Mouse (Mus musculus) B cell, adult 2 months (primary cell): ENCODE measurements around the gene Gatb.
"Not testable (repeated sequence)": the region's sequence is repeated elsewhere in the genome, so short reads cannot be mapped to it uniquely, and the experiment has no call there.

Source experiments
- DNase-seq, 2 experiments: peaks; one replicate each; pipeline ENCODE4 v3.0.0; 2022

Gene Gatb

GRCm38 (mm10) chr3:85573864-85574830 is at the start of gene Gatb:
TSS of gene Gatb (plus strand) at chr3:85574119.
- DNase-seq, result peak; percentile 94 to 97

- no peak for DNase-seq
Measured at GRCm38 (mm10) chr3:85530601-85531161, 43.2 kb upstream of the Gatb start.

GRCm38 (mm10) chr3:85532376-85532775 is 41.5 kb upstream of the Gatb start:
- no peak for DNase-seq

GRCm38 (mm10) chr3:85535042-85535441 is 38.9 kb upstream of the Gatb start:
- DNase-seq, result no peak

- DNase-seq, result no peak
Measured at GRCm38 (mm10) chr3:85535621-85536520, 38.0 kb upstream of the Gatb start.

GRCm38 (mm10) chr3:85542765-85543164 is 31.2 kb upstream of the Gatb start:
- DNase-seq, result no peak

- peak; percentile 2 to 9 for DNase-seq
Measured at GRCm38 (mm10) chr3:85543652-85544051, 30.3 kb upstream of the Gatb start.

- no peak for DNase-seq
Measured at GRCm38 (mm10) chr3:85550312-85550711, 23.6 kb upstream of the Gatb start.

GRCm38 (mm10) chr3:85551352-85551751 is 22.6 kb upstream of the Gatb start:
- no peak for DNase-seq

GRCm38 (mm10) chr3:85553731-85554277 is 20.1 kb upstream of the Gatb start:
- DNase-seq, result no peak

GRCm38 (mm10) chr3:85564603-85565002 is 9.3 kb upstream of the Gatb start:
- DNase-seq, result no peak

- DNase-seq, result peak; percentile 19 to 44
Measured at GRCm38 (mm10) chr3:85571276-85571675, 2.6 kb upstream of the Gatb start.

GRCm38 (mm10) chr3:85572502-85572901 is 1.4 kb upstream of the Gatb start:
- DNase-seq, result not testable (repeated sequence)

GRCm38 (mm10) chr3:85573216-85573863 is 579 bp upstream of the Gatb start:
- DNase-seq, result no peak

GRCm38 (mm10) chr3:85582726-85583125 is 8.8 kb downstream of the Gatb start:
- DNase-seq, result no peak

GRCm38 (mm10) chr3:85583194-85583593 is 9.3 kb downstream of the Gatb start:
- DNase-seq, result no peak

GRCm38 (mm10) chr3:85584966-85585365 is 11.0 kb downstream of the Gatb start:
- DNase-seq, result no peak

- no peak for DNase-seq
Measured at GRCm38 (mm10) chr3:85588701-85589100, 14.8 kb downstream of the Gatb start.

- no peak for DNase-seq
Measured at GRCm38 (mm10) chr3:85590090-85590754, 16.3 kb downstream of the Gatb start.

GRCm38 (mm10) chr3:85592067-85592466 is 18.1 kb downstream of the Gatb start:
- DNase-seq, result no peak

- DNase-seq, result no peak
Measured at GRCm38 (mm10) chr3:85592640-85593252, 18.8 kb downstream of the Gatb start.
